14 mouse cellular contexts compared by ENCODE assay signal in the genomic region with DNA sequence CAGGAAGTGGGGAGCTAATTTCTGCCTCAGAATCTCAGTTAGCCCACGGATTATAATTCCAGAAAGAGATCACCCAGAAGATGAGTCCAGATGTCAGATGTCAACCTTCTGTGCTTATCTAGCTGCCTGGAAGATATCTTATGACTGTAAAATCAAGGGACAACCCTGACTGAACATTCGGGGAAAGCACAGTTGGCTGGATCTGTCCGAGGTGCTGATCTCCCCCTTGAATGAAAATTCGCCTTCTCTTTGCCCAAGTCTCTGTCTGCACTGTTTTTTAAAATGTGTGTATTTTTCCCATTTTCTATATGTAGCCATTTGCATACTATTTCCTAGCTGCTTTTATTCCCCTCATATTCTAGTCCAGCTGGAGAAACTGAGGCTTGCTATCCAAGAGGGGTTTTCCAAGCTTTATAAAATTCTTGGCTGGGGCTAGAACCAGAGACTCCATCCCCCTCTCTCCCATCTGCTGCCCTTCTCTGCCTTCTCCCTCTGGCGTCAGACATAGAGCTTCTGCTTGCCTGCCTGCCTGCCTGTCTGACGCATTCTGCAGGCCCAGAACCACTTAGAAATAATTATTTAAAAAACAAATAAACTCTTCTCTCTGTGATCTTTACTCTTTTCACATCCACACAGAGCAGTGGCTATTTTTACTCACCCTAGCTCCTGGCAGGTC.
DNase-seq lines count a peak whose midpoint lies in the region; ATAC-seq lines count a peak whose summit lies in the region.
"Had no signal": no experiment of that assay in that cellular context is flagged by ENCODE, and none has a peak within 500 bp of the region (broad histone marks: within the 10 kb centered on the region; RNA-seq: fewer than 3 reads in every experiment).

No protein-coding gene starts in this region.

- no peak overlapping the region for H3K9ac ChIP-seq in embryonic facial prominence, embryonic 14.5 days (ENCODE audit: low read depth, low read length)
- no peak overlapping the region for H3K9ac ChIP-seq in limb, embryonic 11.5 days (ENCODE audit: low read length)
- H3K9ac ChIP-seq: embryonic facial prominence, embryonic 15.5 days; lung, embryonic 15.5 days; neural tube, embryonic 12.5 days; stomach, embryonic 15.5 days had no signal

- H3K4me3 ChIP-seq in embryonic facial prominence, embryonic 14.5 days (ENCODE audit: low read depth, low read length): no peak overlapping the region
- H3K4me3 ChIP-seq in limb, embryonic 11.5 days (ENCODE audit: low read depth, low read length): no peak overlapping the region
- H3K4me3 ChIP-seq: embryonic facial prominence, embryonic 15.5 days; heart, embryonic 10.5 days; lung, embryonic 15.5 days; neural tube, embryonic 12.5 days; stomach, embryonic 15.5 days had no signal

- no peaks in the 10 kb centered on the region for H3K36me3 ChIP-seq in embryonic facial prominence, embryonic 14.5 days (ENCODE audit: control insufficient read depth, insufficient read depth, low read length)
- H3K36me3 ChIP-seq in limb, embryonic 11.5 days (ENCODE audit: control insufficient read depth, insufficient read depth, low read length): no peaks in the 10 kb centered on the region
- H3K36me3 ChIP-seq: embryonic facial prominence, embryonic 15.5 days; heart, embryonic 10.5 days; lung, embryonic 15.5 days; neural tube, embryonic 12.5 days; stomach, embryonic 15.5 days had no signal

- H3K27me3 ChIP-seq in embryonic facial prominence, embryonic 14.5 days (replicated peaks; ENCODE audit: control insufficient read depth, insufficient read depth, low read length): no peaks in the 10 kb centered on the region
- H3K27me3 ChIP-seq in limb, embryonic 11.5 days (ENCODE audit: control insufficient read depth, insufficient read depth, low read length): no peaks in the 10 kb centered on the region
- H3K27me3 ChIP-seq: embryonic facial prominence, embryonic 15.5 days; lung, embryonic 15.5 days; neural tube, embryonic 12.5 days; stomach, embryonic 15.5 days had no signal

- ATAC-seq in embryonic facial prominence, embryonic 14.5 days (ENCODE audit: low read depth): no peak
- no peak for ATAC-seq in limb, embryonic 11.5 days (ENCODE audit: insufficient number of reproducible peaks, low FRiP score, low TSS enrichment, low read depth)
- ATAC-seq in granulocyte monocyte progenitor cell, adult 5-6 weeks (replicated peaks; ENCODE audit: poor library complexity, severe bottlenecking): no peak
- ATAC-seq: intestine, embryonic 16.5 days had no signal

- no peaks in the 10 kb centered on the region for H3K4me1 ChIP-seq in embryonic facial prominence, embryonic 14.5 days (ENCODE audit: control insufficient read depth, insufficient read depth, low read length)
- H3K4me1 ChIP-seq in limb, embryonic 11.5 days (ENCODE audit: control insufficient read depth, insufficient read depth, low read length): no peaks in the 10 kb centered on the region
- H3K4me1 ChIP-seq: embryonic facial prominence, embryonic 15.5 days; heart, embryonic 10.5 days; lung, embryonic 15.5 days; neural tube, embryonic 12.5 days; stomach, embryonic 15.5 days had no signal

- H3K27ac ChIP-seq in embryonic facial prominence, embryonic 14.5 days (replicated peaks; ENCODE audit: low read depth, low read length): no peak overlapping the region
- H3K27ac ChIP-seq in limb, embryonic 11.5 days (replicated peaks; ENCODE audit: low read depth, low read length): no peak overlapping the region
- H3K27ac ChIP-seq: embryonic facial prominence, embryonic 15.5 days; heart, embryonic 10.5 days; lung, embryonic 15.5 days; neural tube, embryonic 12.5 days; stomach, embryonic 15.5 days had no signal

- WGBS in embryonic facial prominence, embryonic 14.5 days: 15% methylated on average over 6 of the region's 6 CpGs
- 19% methylated on average over 6 of the region's 6 CpGs for WGBS in limb, embryonic 11.5 days

- H3K4me2 ChIP-seq in embryonic facial prominence, embryonic 14.5 days (ENCODE audit: low read depth, low read length): no peak overlapping the region
- H3K4me2 ChIP-seq in limb, embryonic 11.5 days (ENCODE audit: low read depth, severe bottlenecking): no peak overlapping the region
- H3K4me2 ChIP-seq: embryonic facial prominence, embryonic 15.5 days; lung, embryonic 15.5 days; neural tube, embryonic 12.5 days; stomach, embryonic 15.5 days had no signal

- DNase-seq in cerebellum, postnatal 25 days: peak; percentile 15 to 32
- DNase-seq in cerebellum, adult 18-20 months: no peak
- peak; percentile 3 for DNase-seq in lung, postnatal 14 days
- no peak for DNase-seq in lung, postnatal 25 days (ENCODE audit: low spot score)
- peak; percentile 44 for DNase-seq in embryonic facial prominence, embryonic 14.5 days (ENCODE audit: low spot score)
- peak; percentile 73 for DNase-seq in limb, embryonic 11.5 days (ENCODE audit: low spot score)
- DNase-seq in thymus, postnatal 14 days: no peak

- no peaks in the 10 kb centered on the region for H3K9me3 ChIP-seq in embryonic facial prominence, embryonic 14.5 days (ENCODE audit: control insufficient read depth, low read length)
- no peaks in the 10 kb centered on the region for H3K9me3 ChIP-seq in limb, embryonic 11.5 days (ENCODE audit: control insufficient read depth, low read length)
- H3K9me3 ChIP-seq: embryonic facial prominence, embryonic 15.5 days; heart, embryonic 10.5 days; stomach, embryonic 15.5 days had no signal

Comparison
In these comparisons a context has a peak if more than half of its experiments do, and no peak if none do; other contexts are left out.
1. DNase-seq: peak in cerebellum, postnatal 25 days (2 of 2), lung, postnatal 14 days (single experiment), embryonic facial prominence, embryonic 14.5 days (single experiment) and limb, embryonic 11.5 days (single experiment); none in cerebellum, adult 18-20 months (0 of 2), lung, postnatal 25 days (single experiment) and thymus, postnatal 14 days (single experiment).